Mouse (Mus musculus) CH12.LX (cell line): ENCODE results near the gene Prrg1. TPM values are rescaled to one million over a fixed set of nuclear protein-coding genes. Genes with fewer than 3 reads are reported as not detected.
"Not testable (repeated sequence)": the region's sequence is repeated elsewhere in the genome, so short reads cannot be mapped to it uniquely, and the experiment has no call there.

Experiments
- DNase-seq: peaks from one replicate; pipeline ENCODE4 v3.0.0-alpha.2; 2013; ENCODE audit errors: extremely low read depth
- H3K27ac ChIP-seq: 2 replicates; pipeline ENCODE4 v1.5.1; 2012; ENCODE audit warnings: low read depth, mild to moderate bottlenecking, control low read depth, moderate library complexity; ENCODE audit not compliant: insufficient read depth
- H3K27me3 ChIP-seq: replicated peaks from 2 replicates; pipeline ENCODE3; 2012; ENCODE audit warnings: inconsistent platforms
- H3K36me3 ChIP-seq, 2 experiments: replicated peaks in 1 of 2; 2 replicates each; pipeline versions ENCODE3 to v1.6.1; 2012; ENCODE audit warnings: inconsistent platforms in 1 of 2, low read length in 1 of 2, mild to moderate bottlenecking in 1 of 2, mixed read lengths in 1 of 2, moderate library complexity in 1 of 2; ENCODE audit not compliant: control insufficient read depth in 1 of 2, insufficient read depth in 1 of 2
- H3K4me1 ChIP-seq, 2 experiments: 2 replicates each; pipeline ENCODE4 v1.6.1; 2012; ENCODE audit warnings: inconsistent platforms in 1 of 2, moderate library complexity in 1 of 2; ENCODE audit not compliant: insufficient read depth in 2 of 2, control insufficient read depth in 1 of 2
- H3K4me2 ChIP-seq: 2 replicates; pipeline ENCODE4 v1.6.1; 2012; ENCODE audit warnings: low read depth, mild to moderate bottlenecking, control low read depth; ENCODE audit not compliant: poor library complexity, insufficient read depth, severe bottlenecking
- H3K4me3 ChIP-seq, 3 experiments: fragments of 150-350 bp in 1 of 3; sonication (generic) in 1 of 3; replicated peaks in 1 of 3; 2 replicates each; pipeline versions ENCODE3 to v1.5.1; 2011 to 2012; ENCODE audit warnings: low read depth in 2 of 3, low read length in 2 of 3, mild to moderate bottlenecking in 2 of 3, moderate library complexity in 2 of 3, control low read depth in 1 of 3, improper control_type of control experiment in 1 of 3, inconsistent platforms in 1 of 3, mixed read lengths in 1 of 3; ENCODE audit not compliant: poor library complexity in 1 of 3
- H3K79me2 ChIP-seq: replicated peaks from 2 replicates; pipeline ENCODE4 v1.6.1; 2012; ENCODE audit warnings: mild to moderate bottlenecking, moderate library complexity; ENCODE audit not compliant: control insufficient read depth, poor library complexity, insufficient read depth, severe bottlenecking; ENCODE audit errors: extremely low read depth
- H3K9ac ChIP-seq: 2 replicates; pipeline ENCODE4 v1.6.1; 2012; ENCODE audit warnings: low read depth, mild to moderate bottlenecking, control low read depth, moderate library complexity; ENCODE audit not compliant: insufficient read depth
- H3K9me3 ChIP-seq: replicated peaks from 2 replicates; pipeline ENCODE3; 2012; ENCODE audit warnings: low read length, inconsistent platforms, mixed read lengths
- CHD1 ChIP-seq: IDR thresholded peaks from 2 replicates; pipeline ENCODE4 v1.6.1; 2012; ENCODE audit warnings: low read depth, low read length, improper control_type of control experiment, inconsistent platforms
- CHD2 ChIP-seq: IDR thresholded peaks from 2 replicates; pipeline ENCODE4 v1.6.1; 2011; ENCODE audit warnings: low read length, improper control_type of control experiment
- ELF1 ChIP-seq: IDR thresholded peaks from 2 replicates; pipeline ENCODE4 v1.6.1; 2014; ENCODE audit warnings: low read depth, mild to moderate bottlenecking, inconsistent platforms, low read length, improper control_type of control experiment
- EP300 ChIP-seq: IDR thresholded peaks from 2 replicates; pipeline ENCODE4 v1.6.1; 2011; ENCODE audit warnings: low read length, improper control_type of control experiment
- ETS1 ChIP-seq: conservative IDR thresholded peaks from 2 replicates; pipeline ENCODE4 v1.6.1; 2012; ENCODE audit warnings: low read depth, mild to moderate bottlenecking, inconsistent platforms, low read length, improper control_type of control experiment, moderate library complexity
- IRF4 ChIP-seq: IDR thresholded peaks from 2 replicates; pipeline ENCODE4 v1.6.1; 2014; ENCODE audit warnings: low read depth, mild to moderate bottlenecking, inconsistent platforms, low read length, improper control_type of control experiment
- MAFK ChIP-seq: IDR thresholded peaks from 2 replicates; pipeline ENCODE4 v1.6.1; 2011; ENCODE audit warnings: low read length, improper control_type of control experiment; ENCODE audit not compliant: insufficient replicate concordance
- MEF2A ChIP-seq: IDR thresholded peaks from 2 replicates; pipeline ENCODE4 v1.6.1; 2014; ENCODE audit warnings: low read depth, mild to moderate bottlenecking, inconsistent platforms, low read length, improper control_type of control experiment, borderline replicate concordance
- MYC ChIP-seq: IDR thresholded peaks from 2 replicates; pipeline ENCODE4 v1.6.1; 2011; ENCODE audit warnings: low read depth, mild to moderate bottlenecking, improper control_type of control experiment, low read length
- NELFE ChIP-seq: IDR thresholded peaks from 2 replicates; pipeline ENCODE4 v1.6.1; 2011; ENCODE audit warnings: low read depth, low read length, improper control_type of control experiment
- TBP ChIP-seq: conservative IDR thresholded peaks from 2 replicates; pipeline ENCODE4 v1.6.1; 2011; ENCODE audit warnings: low read depth, low read length, improper control_type of control experiment
- TCF12 ChIP-seq: IDR thresholded peaks from 2 replicates; pipeline ENCODE4 v1.6.1; 2014; ENCODE audit warnings: low read depth, mild to moderate bottlenecking, inconsistent platforms, low read length, improper control_type of control experiment
- UBTF ChIP-seq: IDR thresholded peaks from 2 replicates; pipeline ENCODE4 v1.6.1; 2012; ENCODE audit warnings: low read depth, mild to moderate bottlenecking, inconsistent platforms, low read length, improper control_type of control experiment, moderate library complexity
- USF2 ChIP-seq: conservative IDR thresholded peaks from 2 replicates; pipeline ENCODE4 v1.6.1; 2011; ENCODE audit warnings: low read depth, low read length, improper control_type of control experiment
- ZC3H11A ChIP-seq: IDR thresholded peaks from 2 replicates; pipeline ENCODE4 v1.6.1; 2012; ENCODE audit warnings: low read depth, mild to moderate bottlenecking, inconsistent platforms, low read length, improper control_type of control experiment
- ZKSCAN1 ChIP-seq: IDR thresholded peaks from 2 replicates; pipeline ENCODE4 v1.6.1; 2012; ENCODE audit warnings: low read depth, inconsistent platforms, low read length, improper control_type of control experiment, borderline replicate concordance
- dilution Hi-C: fragments of 300-500 bp; cut with MboI; formaldehyde crosslinking; loops from 2 replicates; pipeline ENCODE4 v1.14.3; 2020; ENCODE audit warnings: low sequenced_read_pairs; ENCODE audit not compliant: extremely low pct_unique_long_range_greater_than_20kb, extremely low pct_ligation_motif_present
- in situ Hi-C: fragments of 300-500 bp; cut with MboI; formaldehyde crosslinking; loops from 3 replicates; pipeline ENCODE4 v1.14.3; 2019; ENCODE audit warnings: low sequenced_read_pairs, low pct_ligation_motif_present, low pct_unique_long_range_greater_than_20kb, mixed read lengths
- polyA plus RNA-seq: library from polyadenylated mRNA; unstranded; fragments of >175 nt; gene quantifications from 2 replicates; pipeline ENCODE4 v1.2.1, GENCODE M21; 2012; ENCODE audit warnings: low read depth; ENCODE audit not compliant: insufficient read length
- total RNA-seq, 2 experiments: library from RNA; depleted of rRNA; stranded (reverse); fragments of 300-350 nt in 1 of 2; fragments of >200 nt in 1 of 2; gene quantifications; 2 replicates each; pipeline ENCODE4 v1.2.3; 2012 to 2014

Prrg1 gene
- total and polyA plus RNA-seq, 3 experiments = not detected

- DNase-seq = no peak
- in situ Hi-C loops = no loop called here
- TF ChIP-seq TBP = no peak
- no peak for TF ChIP-seq NELFE
- TF ChIP-seq UBTF = no peak
- no peak for TF ChIP-seq TCF12
- no peak for TF ChIP-seq ZKSCAN1
- no peak for TF ChIP-seq MAFK
- no peak for TF ChIP-seq ELF1
- TF ChIP-seq ETS1 = no peak
- no peak for TF ChIP-seq USF2
- no peak for TF ChIP-seq EP300
- TF ChIP-seq IRF4 = no peak
- TF ChIP-seq MEF2A = no peak
- TF ChIP-seq ZC3H11A = no peak
- no peak for TF ChIP-seq MYC
- no peak for TF ChIP-seq CHD2
- no peak for TF ChIP-seq CHD1
- no peak overlapping the region for H3K9ac ChIP-seq
- no peaks in the 10 kb centered on the region for H3K36me3 ChIP-seq
- no peaks in the 10 kb centered on the region for H3K4me1 ChIP-seq
- no peak overlapping the region for H3K27ac ChIP-seq
- no peak overlapping the region for H3K4me2 ChIP-seq
- H3K27me3 ChIP-seq = no peaks in the 10 kb centered on the region
- H3K4me3 ChIP-seq = no peak overlapping the region
- H3K79me2 ChIP-seq = no peaks in the 10 kb centered on the region
- dilution Hi-C loops = no loop called here
- peaks cover 2% of the 10 kb centered on the region for H3K9me3 ChIP-seq
Observed at GRCm38 (mm10) chrX:78434357-78434756, 149.3 kb downstream of the Prrg1 start.

- dilution Hi-C loops, H3K9me3 ChIP-seq, H3K27me3 ChIP-seq, H3K79me2 ChIP-seq, H3K4me1 ChIP-seq, H3K4me3 ChIP-seq, H3K9ac ChIP-seq, in situ Hi-C loops, H3K4me2 ChIP-seq, H3K36me3 ChIP-seq, H3K27ac ChIP-seq, DNase-seq: not testable (repeated sequence)
Observed at GRCm38 (mm10) chrX:78403346-78403745, 180.3 kb downstream of the Prrg1 start.

Other genes with a start within 250 kb of the Prrg1 start
- not detected in 2 replicates for gene 4930480E11Rik, start 214.3 kb downstream of the Prrg1 start, total RNA-seq (2012; rRNA removed)
- gene 4930480E11Rik, start 214.3 kb downstream of the Prrg1 start, total RNA-seq (2014; rRNA removed) = not detected in 2 replicates
- gene 4930480E11Rik, start 214.3 kb downstream of the Prrg1 start, polyA plus RNA-seq = not detected in 2 replicates
- not detected in 2 replicates for gene Fam47c, start 153.9 kb upstream of the Prrg1 start, total RNA-seq (2012; rRNA removed)
- gene Fam47c, start 153.9 kb upstream of the Prrg1 start, total RNA-seq (2014; rRNA removed) = not detected in 2 replicates
- not detected in 2 replicates for gene Fam47c, start 153.9 kb upstream of the Prrg1 start, polyA plus RNA-seq